Mouse (Mus musculus) heart, embryonic 10.5 days (tissue): ENCODE data around the gene Tbr1. TPM values are rescaled to one million over a fixed set of nuclear protein-coding genes. Genes with fewer than 3 reads are reported as not detected.
A peak's percentile ranks its signal among the peaks of the same experiment; 100 is the strongest.

Source experiments
- DNase-seq: peaks from one replicate; pipeline ENCODE4 v3.0.0-alpha.2; 2017; ENCODE audit warnings: low spot score
- H3K27ac ChIP-seq: fragments of 300-500 bp; sonication (generic); 2 replicates; pipeline ENCODE4 v1.5.1; 2016; ENCODE audit warnings: mild to moderate bottlenecking
- H3K27me3 ChIP-seq: fragments of 300-500 bp; sonication (generic); 2 replicates; pipeline ENCODE4 v1.6.1; 2016; ENCODE audit warnings: mild to moderate bottlenecking; ENCODE audit not compliant: poor library complexity, insufficient read depth, severe bottlenecking
- H3K36me3 ChIP-seq: fragments of 300-500 bp; sonication (generic); 2 replicates; pipeline ENCODE4 v1.6.1; 2016; ENCODE audit warnings: mild to moderate bottlenecking, moderate library complexity
- H3K4me1 ChIP-seq: fragments of 300-500 bp; sonication (generic); 2 replicates; pipeline ENCODE4 v1.6.1; 2016; ENCODE audit warnings: mild to moderate bottlenecking
- H3K4me3 ChIP-seq: fragments of 300-500 bp; sonication (generic); 2 replicates; pipeline ENCODE4 v1.5.1; 2016; ENCODE audit warnings: mild to moderate bottlenecking, moderate library complexity
- H3K9me3 ChIP-seq: fragments of 300-500 bp; sonication (generic); 2 replicates; pipeline ENCODE4 v1.6.1; 2016; ENCODE audit warnings: mild to moderate bottlenecking, moderate library complexity
- WGBS: fragments of 180-500 bp; shearing (Covaris S2); methylation state at CpG from one replicate; pipeline ENCODE4 v1.1.7; 2016; 5-methylcytosine and 5-hydroxymethylcytosine counted together
- polyA plus RNA-seq: library from polyadenylated mRNA; unstranded; fragments of >200 nt; fragmentation: Nextera tagmentation; extraction: Ambion mirVana; gene quantifications from 2 replicates; pipeline ENCODE4 v1.2.1, GENCODE M21; 2016

The Tbr1 gene
- 0.11 TPM in 1 of 2 replicates, not detected in the other for polyA plus RNA-seq

DNA sequence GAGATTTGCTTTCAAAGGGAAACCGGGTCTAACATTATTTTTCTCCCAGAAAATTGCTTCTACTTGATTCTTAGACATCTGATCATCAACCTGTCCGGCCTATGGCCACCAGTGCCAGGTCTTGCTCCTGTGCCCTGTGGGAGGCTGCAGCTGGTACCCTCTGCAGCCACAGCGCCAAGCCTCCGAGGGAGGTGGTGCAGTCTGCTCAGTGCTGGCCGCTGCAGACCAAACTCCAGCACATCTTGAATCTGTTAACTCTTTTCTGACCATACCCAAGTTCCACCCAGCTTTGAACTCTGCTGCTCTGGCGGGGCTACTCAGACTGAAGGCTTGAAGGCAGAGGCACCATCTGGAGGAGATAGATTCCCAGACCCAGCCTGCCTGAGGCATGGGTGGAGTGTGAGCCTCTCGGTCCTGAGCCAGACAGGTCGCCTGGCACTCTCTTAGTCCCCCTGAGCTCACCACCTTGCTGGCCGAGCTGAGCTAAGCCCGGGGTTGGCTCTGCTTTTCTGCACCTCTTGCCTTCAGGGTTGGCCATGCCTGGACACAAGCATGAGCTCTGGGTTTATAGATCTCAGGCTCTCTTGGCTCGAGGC lies at the start of gene Tbr1:
Gene Tbr1 (plus strand): TSS at position 275 of the 596 bp plus-strand sequence.
- Histone ChIP-seq H3K36me3 (no peaks in the 10 kb centered on the region), H3K9me3 (no peaks in the 10 kb centered on the region), H3K27me3 (peaks cover 66% of the 10 kb centered on the region), H3K4me1 (peaks cover 31% of the 10 kb centered on the region), H3K27ac (no peak within 1 kb of the TSS), H3K4me3 (peak within 1 kb of the TSS; percentile 37)
- DNase-seq: no peak
- WGBS: 3% methylated on average over 11 of the region's 11 CpGs

DNA sequence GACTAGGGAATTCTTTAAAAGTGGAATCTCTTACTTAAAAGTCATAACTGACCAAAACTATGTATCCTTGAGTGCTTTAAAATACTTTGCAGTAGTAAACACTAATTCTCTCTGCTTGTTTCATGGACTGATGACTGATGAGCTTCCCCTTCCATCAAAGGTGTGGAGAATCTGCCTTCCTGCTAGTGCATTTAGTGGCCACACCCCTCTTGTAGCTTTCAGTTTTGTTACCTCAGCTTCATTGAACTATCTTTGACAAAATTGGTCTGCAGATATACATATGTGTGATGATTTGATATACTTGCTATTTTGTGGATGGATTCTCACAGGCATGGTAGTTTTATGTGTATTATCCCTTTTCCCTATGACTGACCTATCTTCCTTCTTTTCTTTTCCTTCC lies 47.7 kb upstream of the Tbr1 start:
- Histone ChIP-seq H3K36me3 (no peaks in the 10 kb centered on the region), H3K27me3 (no peaks in the 10 kb centered on the region), H3K4me3 (no peak overlapping the region), H3K4me1 (peaks cover 7% of the 10 kb centered on the region; the same call in 1 of the 2 replicates), H3K27ac (no peak overlapping the region), H3K9me3 (no peaks in the 10 kb centered on the region)
- no peak for DNase-seq

DNA sequence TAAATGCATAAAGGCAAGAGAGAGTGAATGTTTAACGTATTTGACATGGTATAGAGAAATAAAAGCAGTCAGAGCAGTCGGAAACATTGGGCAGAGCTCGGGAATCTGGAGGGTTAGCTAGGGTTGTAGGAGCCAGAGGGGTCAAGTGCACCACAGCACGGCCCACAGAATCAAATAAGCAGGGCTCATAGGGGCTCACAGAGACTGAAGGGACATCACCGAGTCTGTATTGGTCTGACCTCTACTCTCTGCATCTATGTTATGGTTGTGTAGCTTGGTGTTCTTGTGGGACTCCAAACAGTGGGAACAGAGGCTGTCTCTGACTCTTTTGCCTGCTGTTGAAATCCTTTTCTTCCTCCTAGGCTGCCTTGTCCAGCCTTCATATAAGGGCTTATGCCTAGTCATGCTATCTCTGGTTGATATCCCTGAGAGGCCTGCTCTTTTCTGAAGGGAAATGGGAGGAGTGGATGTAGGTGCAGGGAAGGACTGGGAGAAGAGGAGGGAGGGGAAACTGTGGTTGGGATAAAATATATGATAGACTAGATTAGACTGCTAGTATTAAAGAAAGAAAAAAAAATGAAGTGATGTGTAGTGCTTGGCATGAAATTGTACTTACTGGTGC lies 43.4 kb upstream of the Tbr1 start:
- Histone ChIP-seq H3K27me3 (no peaks in the 10 kb centered on the region), H3K36me3 (no peaks in the 10 kb centered on the region), H3K4me1 (peaks cover 7% of the 10 kb centered on the region; the same call in 1 of the 2 replicates), H3K4me3 (no peak overlapping the region), H3K27ac (no peak overlapping the region), H3K9me3 (no peaks in the 10 kb centered on the region)
- DNase-seq: no peak
- 62% methylated on average over 5 of the region's 5 CpGs for WGBS

DNA sequence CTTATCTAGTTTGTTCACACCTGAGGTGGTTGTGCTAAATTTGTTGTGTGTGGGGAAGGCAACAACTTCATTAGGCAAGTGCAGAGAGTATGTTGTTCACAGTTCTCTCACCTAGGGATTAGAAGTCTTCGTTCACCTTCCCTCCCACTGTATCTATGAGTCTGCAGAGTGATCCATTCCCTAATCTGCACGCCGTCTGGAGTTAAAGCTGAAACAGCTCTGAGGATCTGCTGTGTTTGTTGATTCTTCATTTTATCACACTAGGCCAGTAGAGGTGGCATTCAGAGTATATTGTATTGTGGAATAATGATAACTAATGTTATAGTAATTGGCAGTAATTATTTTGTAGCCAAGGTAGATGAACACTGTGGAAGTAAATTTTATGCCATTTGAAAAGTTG lies 42.7 kb upstream of the Tbr1 start:
- H3K36me3 ChIP-seq: 0 out of 2 replicates have a peak, but pooled peaks cover 3% of the 10 kb centered on the region
- WGBS: 54% methylated on average over 3 of the region's 3 CpGs
- H3K27me3 ChIP-seq: no peaks in the 10 kb centered on the region
- no peaks in the 10 kb centered on the region for H3K9me3 ChIP-seq
- no peak overlapping the region for H3K4me3 ChIP-seq
- DNase-seq: no peak
- peaks cover 7% of the 10 kb centered on the region; the same call in 1 of the 2 replicates for H3K4me1 ChIP-seq
- H3K27ac ChIP-seq: no peak overlapping the region

DNA sequence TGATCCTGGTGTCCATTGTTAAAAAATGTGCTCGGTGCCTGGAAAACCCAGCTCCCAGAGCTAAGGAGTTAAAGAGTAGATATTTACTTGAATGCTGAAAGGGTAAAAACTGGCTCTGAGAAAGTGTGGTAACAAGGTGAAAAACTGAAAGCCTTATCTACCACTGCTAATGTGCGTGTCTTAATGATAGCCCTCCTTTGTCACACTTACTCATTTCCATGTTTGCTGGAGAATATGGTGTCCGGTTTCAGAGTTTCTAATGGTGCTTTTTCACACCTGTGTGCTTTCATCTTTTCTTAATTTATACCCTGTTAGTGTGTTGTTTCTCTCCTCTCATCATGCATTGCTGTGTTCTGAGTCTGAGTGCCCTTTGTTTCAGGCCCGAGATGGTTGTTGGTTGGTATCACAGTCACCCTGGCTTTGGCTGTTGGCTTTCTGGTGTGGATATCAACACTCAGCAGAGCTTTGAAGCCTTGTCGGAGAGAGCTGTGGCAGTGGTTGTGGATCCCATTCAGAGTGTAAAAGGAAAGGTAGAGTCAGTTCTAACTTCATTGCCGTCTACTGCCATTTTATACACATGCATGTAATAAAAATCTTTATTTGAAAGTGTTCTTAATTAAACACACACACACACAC lies 38.1 kb upstream of the Tbr1 start:
- Histone ChIP-seq H3K4me1 (peaks cover 1% of the 10 kb centered on the region; the same call in 1 of the 2 replicates), H3K9me3 (no peaks in the 10 kb centered on the region), H3K27ac (no peak overlapping the region), H3K27me3 (no peaks in the 10 kb centered on the region), H3K36me3 (0 out of 2 replicates have a peak, but pooled peaks cover 3% of the 10 kb centered on the region), H3K4me3 (no peak overlapping the region)
- DNase-seq: no peak
- WGBS: 70% methylated on average over 6 of the region's 6 CpGs

DNA sequence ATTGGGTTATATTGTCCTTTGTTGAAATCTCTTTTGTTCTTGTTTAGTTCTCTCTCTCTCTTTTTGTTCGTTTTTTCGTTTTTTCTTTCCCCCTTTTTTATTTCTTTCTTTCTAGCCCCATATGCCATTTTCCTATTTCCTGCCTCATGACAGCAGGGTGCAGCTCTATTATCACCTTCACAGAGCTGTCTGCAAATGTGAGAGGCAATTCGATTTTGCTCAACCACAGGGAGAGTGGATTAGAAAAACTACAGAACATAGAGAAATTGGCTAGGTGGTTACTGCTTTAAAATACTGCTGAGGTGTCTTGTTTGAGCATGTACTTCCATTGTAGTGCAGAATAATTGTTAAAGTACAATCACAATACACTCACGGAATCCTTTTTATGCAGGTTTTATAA lies 37.2 kb upstream of the Tbr1 start:
- WGBS: 65% methylated on average over 4 of the region's 4 CpGs
- Histone ChIP-seq H3K9me3 (no peaks in the 10 kb centered on the region), H3K27me3 (no peaks in the 10 kb centered on the region), H3K27ac (no peak overlapping the region), H3K4me1 (no peaks in the 10 kb centered on the region), H3K4me3 (no peak overlapping the region), H3K36me3 (0 out of 2 replicates have a peak, but pooled peaks cover 3% of the 10 kb centered on the region)
- no peak for DNase-seq

DNA sequence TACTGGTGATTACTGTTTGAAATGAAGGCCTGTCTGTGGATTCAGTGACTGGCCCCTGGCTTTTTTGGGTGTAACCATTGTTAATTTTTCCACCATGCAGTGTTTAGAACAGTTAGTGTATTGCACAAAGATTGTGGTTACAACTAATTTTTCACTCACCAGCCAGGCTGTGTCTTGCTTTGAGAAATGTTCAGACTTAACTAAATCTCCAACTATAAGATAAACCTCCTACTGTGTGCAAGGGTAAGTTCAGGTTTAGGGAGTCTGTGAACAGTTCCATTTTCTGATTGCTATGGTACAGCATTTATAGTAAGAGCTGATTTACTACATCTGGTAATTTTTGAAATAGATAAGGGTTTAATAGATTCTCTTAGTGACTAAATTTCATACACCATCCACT lies 21.9 kb upstream of the Tbr1 start:
- Histone ChIP-seq H3K9me3 (no peaks in the 10 kb centered on the region), H3K4me1 (no peaks in the 10 kb centered on the region), H3K36me3 (peaks cover 18% of the 10 kb centered on the region), H3K27ac (no peak overlapping the region), H3K4me3 (no peak overlapping the region), H3K27me3 (no peaks in the 10 kb centered on the region)
- no peak for DNase-seq

DNA sequence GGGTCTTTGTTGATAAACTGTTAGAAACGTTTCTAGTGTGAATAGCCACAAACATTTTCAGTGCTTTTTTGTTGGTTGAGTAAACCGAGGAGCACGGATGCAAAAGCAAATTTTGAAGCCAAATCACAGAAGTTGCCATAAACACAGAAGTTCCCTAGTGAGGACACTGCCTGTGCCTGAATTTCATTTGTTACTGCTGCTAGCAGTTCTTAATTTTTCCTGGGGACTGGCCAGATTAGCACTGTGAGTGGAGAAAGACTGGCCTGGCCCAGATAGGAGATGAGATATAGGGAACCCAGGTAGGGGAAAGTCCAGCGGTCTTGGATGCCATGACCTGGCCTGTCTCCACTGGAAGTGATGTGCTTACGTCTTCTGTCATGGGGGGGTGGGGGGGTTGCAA lies 7.8 kb upstream of the Tbr1 start:
- 0 out of 2 replicates have a peak, but pooled peaks cover 3% of the 10 kb centered on the region for H3K36me3 ChIP-seq
- H3K4me1 ChIP-seq: no peaks in the 10 kb centered on the region
- no peaks in the 10 kb centered on the region for H3K9me3 ChIP-seq
- no peak overlapping the region for H3K27ac ChIP-seq
- no peak for DNase-seq
- 86% methylated on average over 5 of the region's 5 CpGs for WGBS
- no peak overlapping the region for H3K4me3 ChIP-seq
- H3K27me3 ChIP-seq: no peaks in the 10 kb centered on the region

DNA sequence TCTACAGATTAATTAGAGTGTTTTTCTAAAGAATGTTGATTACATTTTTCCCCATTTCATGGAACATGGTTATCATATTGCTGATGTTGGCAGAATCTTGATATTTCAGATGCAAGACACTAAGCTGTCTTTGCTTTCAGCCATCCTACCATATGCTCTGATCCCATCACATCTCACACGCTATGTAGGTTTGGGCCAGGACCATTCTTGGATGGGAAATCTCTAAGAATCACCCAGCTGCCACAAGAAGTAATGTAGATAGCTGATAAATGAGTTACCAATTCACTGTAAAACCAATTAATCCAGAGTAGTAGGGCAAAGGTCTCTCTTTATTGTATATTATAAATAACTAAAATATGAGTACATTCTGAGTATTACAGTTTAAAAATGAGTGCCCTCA lies 4.7 kb upstream of the Tbr1 start:
- WGBS: 94% methylated on average over 1 of the region's 1 CpGs

DNA sequence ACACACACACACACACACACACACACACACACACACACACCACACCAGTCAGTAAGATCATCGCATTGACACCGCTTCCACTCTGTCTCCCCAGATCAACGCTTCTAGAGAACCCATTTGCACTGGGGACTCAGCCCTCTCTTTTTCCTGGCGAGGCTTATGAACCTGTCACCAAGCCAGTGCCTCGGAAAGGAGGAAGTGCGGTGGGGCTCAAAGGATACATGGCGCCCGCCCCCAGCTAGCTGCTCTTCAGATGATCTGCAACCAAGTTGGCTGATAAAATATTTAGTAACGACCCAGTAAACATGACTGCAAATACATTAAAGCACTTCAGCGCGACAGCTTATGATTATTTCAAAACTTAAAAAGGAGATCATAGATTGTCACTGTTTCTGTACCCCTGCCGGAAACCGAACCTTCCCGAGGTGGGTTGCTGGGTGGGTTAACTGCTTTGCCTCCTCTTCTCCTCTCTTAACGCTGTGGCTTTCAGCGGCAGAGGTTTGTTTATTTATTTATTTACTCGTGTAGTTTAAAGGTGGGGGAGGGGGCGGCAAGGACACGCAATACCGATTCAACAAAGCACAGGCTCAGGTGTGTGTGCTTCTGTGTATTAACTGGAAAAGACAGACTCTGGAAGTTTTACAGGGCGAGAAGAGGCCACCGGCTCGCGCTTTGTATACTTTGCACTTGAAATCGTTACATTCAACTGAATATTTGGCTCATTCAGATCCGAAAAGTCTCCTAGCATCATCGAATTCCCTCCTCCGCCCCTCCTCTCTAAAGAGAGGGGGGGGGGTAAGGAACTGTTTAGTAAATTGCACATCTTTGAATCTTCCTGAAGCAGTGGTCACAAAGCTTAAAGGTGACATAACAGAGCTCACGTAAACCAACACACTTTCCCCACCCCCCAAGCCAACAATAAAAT lies 975 bp downstream of the Tbr1 start:
- Histone ChIP-seq H3K27ac (no peak overlapping the region), H3K36me3 (no peaks in the 10 kb centered on the region), H3K4me3 (peak overlapping the region; percentile 37), H3K27me3 (peaks cover 75% of the 10 kb centered on the region), H3K9me3 (no peaks in the 10 kb centered on the region), H3K4me1 (peaks cover 31% of the 10 kb centered on the region)
- DNase-seq: no peak
- 2% methylated on average over 29 of the region's 29 CpGs for WGBS

More for the DNA sequence above, 4.7 kb upstream of the Tbr1 start:
- DNase-seq: no peak
- peaks cover 21% of the 10 kb centered on the region for H3K27me3 ChIP-seq
- no peaks in the 10 kb centered on the region for H3K9me3 ChIP-seq
- no peak overlapping the region for H3K4me3 ChIP-seq
- no peak overlapping the region for H3K27ac ChIP-seq
- peaks cover 7% of the 10 kb centered on the region for H3K4me1 ChIP-seq
- H3K36me3 ChIP-seq: no peaks in the 10 kb centered on the region

DNA sequence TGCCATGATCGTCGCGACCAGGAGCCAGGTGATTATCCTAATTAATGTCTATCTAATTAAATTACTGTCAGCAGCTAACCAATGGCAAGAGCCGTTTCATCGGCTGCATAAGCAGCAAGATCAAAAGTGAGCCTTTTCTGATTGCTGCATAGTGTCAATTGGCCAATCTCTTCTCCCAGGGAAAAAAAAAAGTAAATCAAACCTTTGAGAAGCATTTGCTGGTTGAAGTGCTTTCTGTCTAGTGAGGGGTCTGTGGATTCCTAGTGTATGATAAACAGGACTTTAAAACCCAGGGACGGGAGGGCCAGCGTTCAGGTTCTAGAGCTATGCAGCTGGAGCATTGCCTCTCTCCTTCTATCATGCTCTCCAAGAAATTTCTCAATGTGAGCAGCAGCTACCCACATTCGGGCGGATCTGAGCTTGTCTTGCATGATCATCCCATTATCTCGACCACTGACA lies 1.7 kb downstream of the Tbr1 start:
- 2% methylated on average over 10 of the region's 10 CpGs for WGBS
- no peak for DNase-seq
- H3K27me3 ChIP-seq: peaks cover 82% of the 10 kb centered on the region
- H3K27ac ChIP-seq: no peak overlapping the region
- no peak overlapping the region for H3K4me3 ChIP-seq
- no peaks in the 10 kb centered on the region for H3K9me3 ChIP-seq
- peaks cover 31% of the 10 kb centered on the region for H3K4me1 ChIP-seq
- H3K36me3 ChIP-seq: no peaks in the 10 kb centered on the region

DNA sequence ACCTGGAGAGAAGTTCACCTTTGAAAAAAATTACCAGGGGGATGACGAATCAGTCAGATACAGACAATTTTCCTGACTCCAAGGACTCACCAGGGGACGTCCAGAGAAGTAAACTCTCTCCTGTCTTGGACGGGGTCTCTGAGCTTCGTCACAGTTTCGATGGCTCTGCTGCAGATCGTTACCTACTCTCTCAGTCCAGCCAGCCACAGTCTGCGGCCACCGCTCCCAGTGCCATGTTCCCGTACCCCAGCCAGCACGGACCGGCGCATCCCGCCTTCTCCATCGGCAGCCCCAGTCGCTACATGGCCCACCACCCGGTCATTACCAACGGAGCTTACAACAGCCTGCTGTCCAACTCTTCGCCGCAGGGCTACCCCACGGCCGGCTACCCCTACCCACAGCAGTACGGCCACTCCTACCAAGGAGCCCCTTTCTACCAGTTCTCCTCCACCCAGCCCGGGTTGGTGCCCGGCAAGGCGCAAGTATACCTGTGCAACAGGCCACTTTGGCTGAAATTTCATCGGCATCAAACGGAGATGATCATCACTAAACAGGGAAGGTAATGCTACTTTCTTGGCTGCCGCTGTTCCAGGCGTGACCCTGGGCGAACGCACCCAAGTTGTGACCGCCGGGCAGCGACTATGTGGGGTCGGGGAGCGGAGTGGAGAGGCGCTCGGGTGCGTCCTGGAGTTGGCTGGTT lies 2.3 kb downstream of the Tbr1 start:
- Histone ChIP-seq H3K27ac (no peak overlapping the region), H3K27me3 (peaks cover 88% of the 10 kb centered on the region), H3K4me3 (peak overlapping the region; percentile 40), H3K4me1 (peaks cover 31% of the 10 kb centered on the region), H3K36me3 (no peaks in the 10 kb centered on the region), H3K9me3 (no peaks in the 10 kb centered on the region)
- under 1% methylated on average over 39 of the region's 39 CpGs for WGBS
- DNase-seq: peak; percentile 79
